ENCODE assay signal across 9 mouse cellular contexts in genomic region chr4:110119438-110119837, GRCm38 (mm10).
DNase-seq lines count a peak whose midpoint lies in the region; ATAC-seq and TF ChIP-seq lines count a peak whose summit lies in the region.
"Had no signal": no experiment of that assay in that cellular context is flagged by ENCODE, and none has a peak within 500 bp of the region (broad histone marks: within the 10 kb centered on the region; RNA-seq: fewer than 3 reads in every experiment).

No protein-coding gene starts in this region.

- no peak overlapping the region for H3ac ChIP-seq in myocyte (ENCODE audit: control insufficient read depth, insufficient read length)

- DNase-seq in lung, embryonic 14.5 days, result peak; percentile 87
- no peak for DNase-seq in lung, postnatal 4 days
- DNase-seq in R1 (ENCODE audit: low read depth, low spot score) (peak; percentile 61), MN1 (ENCODE audit: low spot score) (no peak)
- DNase-seq in embryonic facial prominence, embryonic 14.5 days (ENCODE audit: low spot score), result peak; percentile 88
- DNase-seq in thymus, postnatal 14 days, result no peak

- no peak overlapping the region for H3K4me3 ChIP-seq in lung, embryonic 14.5 days (ENCODE audit: low read depth, low read length)
- H3K4me3 ChIP-seq in embryonic facial prominence, embryonic 14.5 days (ENCODE audit: low read depth, low read length), result no peak overlapping the region
- H3K4me3 ChIP-seq in myocyte, result no peak overlapping the region
- H3K4me3 ChIP-seq: limb, embryonic 12.5 days had no signal

- H3K9me3 ChIP-seq in lung, embryonic 14.5 days (ENCODE audit: low read depth, low read length), result no peaks in the 10 kb centered on the region
- no peaks in the 10 kb centered on the region for H3K9me3 ChIP-seq in embryonic facial prominence, embryonic 14.5 days (ENCODE audit: control insufficient read depth, low read length)
- H3K9me3 ChIP-seq: limb, embryonic 12.5 days had no signal

- H3K27me3 ChIP-seq in lung, embryonic 14.5 days (ENCODE audit: insufficient read depth, low read length), result no peaks in the 10 kb centered on the region
- no peaks in the 10 kb centered on the region for H3K27me3 ChIP-seq in embryonic facial prominence, embryonic 14.5 days (replicated peaks; ENCODE audit: control insufficient read depth, insufficient read depth, low read length)
- H3K27me3 ChIP-seq in myocyte (ENCODE audit: control insufficient read depth, insufficient read depth, insufficient read length), result no peaks in the 10 kb centered on the region
- H3K27me3 ChIP-seq: limb, embryonic 12.5 days had no signal

- H3K36me3 ChIP-seq in lung, embryonic 14.5 days (ENCODE audit: insufficient read depth), result no peaks in the 10 kb centered on the region
- H3K36me3 ChIP-seq in embryonic facial prominence, embryonic 14.5 days (ENCODE audit: control insufficient read depth, insufficient read depth, low read length), result no peaks in the 10 kb centered on the region
- H3K36me3 ChIP-seq in myocyte (ENCODE audit: control insufficient read depth, insufficient read depth), result no peaks in the 10 kb centered on the region
- H3K36me3 ChIP-seq: limb, embryonic 12.5 days had no signal

- TF ChIP-seq POLR2A in myocyte (IDR thresholded peaks at IDR 0.05; ENCODE audit: insufficient read length, low read depth), result no peak

- no peak for TF ChIP-seq CTCF in lung, embryonic 14.5 days (IDR thresholded peaks at IDR 0.05; ENCODE audit: low read depth)

- 19% methylated on average over 9 of the region's 9 CpGs for WGBS in lung, embryonic 14.5 days
- 32% methylated on average over 9 of the region's 9 CpGs for WGBS in embryonic facial prominence, embryonic 14.5 days

- H3K27ac ChIP-seq in lung, embryonic 14.5 days (ENCODE audit: low read depth), result no peak overlapping the region
- H3K27ac ChIP-seq in embryonic facial prominence, embryonic 14.5 days (replicated peaks; ENCODE audit: low read depth, low read length), result no peak overlapping the region
- H3K27ac ChIP-seq: limb, embryonic 12.5 days had no signal

- H3K4me1 ChIP-seq in lung, embryonic 14.5 days (ENCODE audit: insufficient read depth), result no peaks in the 10 kb centered on the region
- no peaks in the 10 kb centered on the region for H3K4me1 ChIP-seq in embryonic facial prominence, embryonic 14.5 days (ENCODE audit: control insufficient read depth, insufficient read depth, low read length)

- no peaks in the 10 kb centered on the region for H3K79me2 ChIP-seq in myocyte (ENCODE audit: control insufficient read depth, insufficient read depth)

- no peak overlapping the region for H3K4me2 ChIP-seq in lung, embryonic 14.5 days
- no peak overlapping the region for H3K4me2 ChIP-seq in embryonic facial prominence, embryonic 14.5 days (ENCODE audit: low read depth, low read length)
- no peak overlapping the region for H3K4me2 ChIP-seq in myocyte (ENCODE audit: low read depth)
- H3K4me2 ChIP-seq: limb, embryonic 12.5 days had no signal

- no peak overlapping the region for H3K9ac ChIP-seq in lung, embryonic 14.5 days
- H3K9ac ChIP-seq in embryonic facial prominence, embryonic 14.5 days (ENCODE audit: low read depth, low read length), result no peak overlapping the region
- H3K9ac ChIP-seq: limb, embryonic 12.5 days had no signal

- ATAC-seq in lung, embryonic 14.5 days (ENCODE audit: insufficient read depth), result no peak
- no peak for ATAC-seq in embryonic facial prominence, embryonic 14.5 days (ENCODE audit: low read depth)
- ATAC-seq in megakaryocyte-erythroid progenitor cell, adult 5-6 weeks (replicated peaks; ENCODE audit: low FRiP score, low TSS enrichment, poor library complexity, severe bottlenecking), result no peak

TF ChIP-seq in myocyte, 11 proteins besides CTCF, POLR2A, EP300 and RAD21:
- TF ChIP-seq MAX (IDR thresholded peaks at IDR 0.05; ENCODE audit: low read depth) (no peak), REST (IDR thresholded peaks at IDR 0.05; ENCODE audit: insufficient read depth, insufficient read length) (peak; percentile 77)

Comparison
In these comparisons a context has a peak if more than half of its experiments do, and no peak if none do; other contexts are left out.
1. DNase-seq: peak in lung, embryonic 14.5 days (single experiment), R1 (single experiment) and embryonic facial prominence, embryonic 14.5 days (single experiment); none in lung, postnatal 4 days (0 of 2), thymus, postnatal 14 days (single experiment) and MN1 (single experiment).